Mouse (Mus musculus): ENCODE measurements around the gene Umod.

Umod gene

GRCm38 (mm10) chr7:119443849-119444248 lies 35.2 kb downstream of the Umod start:
- DNase-seq (ENCODE audit: extremely low read depth, low read depth, low spot score): no peak

GRCm38 (mm10) chr7:119441938-119442337 lies 37.1 kb downstream of the Umod start:
- DNase-seq (ENCODE audit: extremely low read depth, low read depth, low spot score): no peak

- DNase-seq (ENCODE audit: extremely low read depth, low read depth, low spot score): no peak
These were observed 51.9 kb downstream of the Umod start for GRCm38 (mm10) chr7:119427180-119427616.

GRCm38 (mm10) chr7:119420730-119421129 lies 58.4 kb downstream of the Umod start:
- DNase-seq (ENCODE audit: extremely low read depth, low read depth, low spot score): no peak

- no peak for DNase-seq (ENCODE audit: extremely low read depth, low read depth, low spot score)
These were observed 60.6 kb downstream of the Umod start for GRCm38 (mm10) chr7:119418523-119418922.

All from fat pad, adult 2 months (tissue).